Mouse (Mus musculus): ENCODE measurements at regions not wholly inside any gene's neighbourhood (a gene's known extent, or its start where the extent isn't known, plus 50 kb on each side); places are given as distances from the start of the nearest gene placed in this dataset.

DNA sequence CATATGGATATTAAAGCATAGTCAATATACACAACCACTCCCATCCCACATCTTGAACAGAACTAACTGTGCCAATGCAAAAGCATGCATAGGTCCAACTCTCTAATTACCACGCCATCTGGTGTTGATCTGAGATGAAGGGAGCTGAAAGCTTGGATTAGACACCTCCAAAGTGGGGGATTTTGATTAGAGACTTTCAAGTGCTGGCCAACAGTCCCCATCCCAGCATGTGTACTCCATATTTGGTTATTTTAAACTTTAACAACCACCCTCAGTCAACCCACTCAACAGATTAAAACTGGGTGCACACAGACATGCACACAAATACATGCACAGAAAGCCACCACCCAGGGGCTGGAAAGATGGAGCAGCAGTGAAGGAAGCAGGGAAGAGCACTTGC is 366.9 kb upstream of the Intu start:
- intact Hi-C loops (cut with DNase I), result no loop called here

DNA sequence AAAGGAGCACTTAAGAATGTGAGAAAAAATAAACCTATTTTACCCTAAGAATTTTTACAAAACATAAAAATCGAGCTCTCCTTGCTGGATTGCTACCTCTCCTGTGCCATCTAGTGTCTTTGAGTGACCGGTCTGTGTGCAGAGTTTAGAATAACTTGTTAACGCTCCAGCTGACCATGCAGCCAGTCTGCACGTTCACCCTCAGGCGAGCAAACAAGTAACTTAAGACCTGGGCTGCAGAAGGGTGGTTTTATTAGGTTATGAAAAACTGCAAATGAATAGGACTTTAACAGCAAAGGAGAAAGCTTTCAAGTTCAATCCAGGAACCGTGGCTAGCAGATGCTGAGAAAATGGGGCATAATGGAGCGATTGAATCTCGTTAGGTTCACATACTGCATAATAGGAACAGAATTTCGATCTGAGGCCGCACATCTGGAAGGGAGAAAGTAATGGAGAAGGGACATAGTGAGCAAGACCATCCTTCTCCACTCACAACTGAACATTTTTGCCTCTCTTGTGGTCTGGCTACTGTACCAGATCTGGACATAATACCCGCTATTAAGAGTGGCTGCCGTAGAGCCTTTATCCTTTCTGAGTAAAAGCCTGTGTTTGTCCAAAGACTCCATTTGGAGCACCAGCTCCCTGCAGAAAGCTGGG is 363.0 kb upstream of the Intu start:
- intact Hi-C loops (cut with DNase I), result no loop called here

DNA sequence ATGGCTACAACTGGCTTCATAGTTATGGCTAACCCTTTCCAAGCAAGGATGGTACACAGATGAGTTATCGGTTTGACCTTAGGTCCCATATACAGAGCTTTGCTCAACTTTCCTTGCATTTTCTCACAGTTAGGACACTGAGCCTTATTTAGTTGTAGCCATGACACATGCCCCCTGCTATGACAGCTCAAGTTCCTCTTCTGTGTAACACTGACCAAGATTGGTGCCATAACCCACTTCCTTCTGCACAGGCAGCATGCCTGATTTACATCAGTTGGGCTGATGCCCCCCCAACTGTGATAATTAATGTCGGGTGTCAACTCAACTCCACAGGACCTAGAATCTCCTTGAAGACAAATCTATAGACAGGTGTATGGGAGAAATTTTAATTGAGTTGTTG is 361.5 kb upstream of the Intu start:
- intact Hi-C loops (cut with DNase I), result no loop called here

DNA sequence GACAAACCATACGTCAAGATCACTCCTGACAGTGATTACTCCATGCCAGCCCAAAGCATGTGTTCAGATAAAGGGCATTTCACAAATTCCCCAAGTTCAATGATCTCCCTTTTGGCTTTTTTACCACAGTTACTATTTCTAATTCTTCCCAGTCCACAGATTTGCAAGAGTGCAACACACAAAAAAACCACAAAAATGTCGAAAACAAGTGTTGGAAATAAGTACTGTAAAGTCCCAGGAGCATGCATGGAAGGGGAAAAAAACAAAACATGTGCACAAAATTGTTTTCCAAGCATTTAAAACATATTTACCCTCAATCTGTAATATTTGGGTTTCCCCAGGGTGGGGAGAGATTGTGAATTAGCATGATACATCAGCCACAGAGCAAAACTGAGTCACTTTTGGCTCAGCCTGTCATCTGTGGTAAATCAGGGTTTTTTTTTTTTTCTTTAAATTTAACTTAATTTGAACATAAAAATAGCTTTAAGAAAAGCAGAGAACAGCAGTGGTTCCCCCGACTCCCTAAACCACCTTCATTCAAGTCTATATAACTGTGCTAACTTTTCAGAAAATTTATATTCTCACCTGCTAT is 351.3 kb upstream of the Intu start:
- intact Hi-C loops (cut with DNase I), result no loop called here

DNA sequence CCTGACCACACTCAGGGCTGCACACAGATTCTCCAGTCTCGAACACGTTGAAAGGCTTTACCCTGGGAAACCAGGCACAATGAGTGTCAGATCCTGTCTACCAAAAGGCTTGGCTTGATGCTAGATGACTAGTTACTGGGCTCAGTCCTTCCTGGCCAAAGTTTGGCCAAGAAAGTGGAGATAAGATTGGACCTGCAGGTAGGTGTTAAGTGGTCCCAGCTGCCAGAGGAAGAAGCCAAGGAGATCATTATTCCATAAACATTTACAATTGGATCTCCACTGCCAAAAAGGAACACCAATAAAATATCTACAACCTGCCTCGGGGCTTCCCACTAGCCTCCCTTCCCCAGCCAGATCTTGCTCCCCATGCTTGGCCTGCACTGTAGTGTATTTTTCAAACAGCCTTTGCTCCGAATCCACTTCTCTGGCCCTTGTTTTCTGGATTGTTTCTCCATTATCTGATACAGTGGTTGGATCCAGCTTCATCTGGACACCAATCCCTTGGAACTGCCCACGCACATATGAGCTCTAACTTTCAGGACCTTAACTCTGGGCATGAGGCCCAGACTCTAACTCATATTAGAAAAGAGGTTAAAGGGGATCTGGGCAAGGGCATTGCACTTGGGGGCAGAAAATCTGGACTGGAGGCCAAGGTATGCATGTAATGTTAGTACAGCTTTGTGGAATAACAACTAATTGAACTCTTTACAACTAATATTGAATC is 345.3 kb upstream of the Intu start:
- intact Hi-C loops (cut with DNase I), result no loop called here

DNA sequence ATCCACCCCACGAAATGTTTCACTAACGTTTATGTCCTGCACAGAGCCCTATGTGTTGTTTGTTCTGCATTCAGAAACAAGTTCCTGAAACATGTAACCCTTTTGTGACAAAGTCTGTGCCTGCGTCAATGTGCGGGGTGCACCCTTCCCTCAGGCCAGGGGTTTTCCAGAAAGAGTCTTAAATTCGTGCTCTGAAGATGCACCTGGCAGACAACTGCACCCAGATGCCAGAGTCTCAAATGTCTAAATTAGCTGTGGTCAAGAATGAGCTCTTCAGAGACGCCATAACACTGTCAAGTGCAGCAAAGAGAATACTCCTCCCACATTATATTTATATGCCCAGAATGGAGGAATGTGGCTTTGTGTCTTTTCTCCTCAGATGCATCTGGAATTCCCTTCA is 341.6 kb upstream of the Intu start:
- intact Hi-C loops (cut with DNase I), result no loop called here

DNA sequence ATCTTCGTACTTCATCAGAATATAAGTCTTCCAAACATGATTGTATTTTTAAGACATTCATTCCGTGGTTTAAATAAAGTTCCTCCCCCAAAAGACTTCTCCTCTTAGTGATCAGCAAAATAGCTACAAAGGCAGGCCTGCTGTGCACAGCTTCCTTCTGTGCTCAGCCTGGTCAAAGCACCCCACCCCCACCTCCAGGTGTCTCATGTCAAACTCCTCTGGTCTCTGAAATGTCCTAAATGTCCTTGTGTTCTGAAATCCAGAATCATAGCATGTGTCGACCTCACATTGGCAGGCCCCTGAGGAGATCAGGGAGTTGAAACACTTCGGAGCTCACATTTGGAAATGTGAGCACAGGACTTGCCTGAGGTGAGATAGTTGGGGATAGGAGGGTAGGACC is 341.1 kb upstream of the Intu start:
- intact Hi-C loops (cut with DNase I), result no loop called here

DNA sequence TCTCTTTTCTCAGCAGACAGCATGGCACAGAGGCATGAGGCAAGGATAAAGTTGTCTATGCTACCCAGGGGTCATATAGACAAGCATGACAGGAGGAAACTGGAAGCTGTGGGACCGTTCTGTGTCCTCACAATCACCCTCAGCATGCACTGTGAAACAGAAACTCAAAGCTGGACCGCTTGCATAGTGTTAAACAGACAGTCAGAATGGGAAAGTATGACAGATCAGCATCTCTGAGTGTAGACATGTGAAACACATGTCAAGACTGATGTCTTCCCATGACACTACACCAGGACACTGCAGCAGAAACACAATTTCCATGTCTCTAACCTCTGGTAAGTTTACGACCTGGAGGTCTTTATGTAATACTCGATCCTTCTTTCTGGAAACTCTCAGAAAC is 330.9 kb upstream of the Intu start:
- intact Hi-C loops (cut with DNase I), result no loop called here

DNA sequence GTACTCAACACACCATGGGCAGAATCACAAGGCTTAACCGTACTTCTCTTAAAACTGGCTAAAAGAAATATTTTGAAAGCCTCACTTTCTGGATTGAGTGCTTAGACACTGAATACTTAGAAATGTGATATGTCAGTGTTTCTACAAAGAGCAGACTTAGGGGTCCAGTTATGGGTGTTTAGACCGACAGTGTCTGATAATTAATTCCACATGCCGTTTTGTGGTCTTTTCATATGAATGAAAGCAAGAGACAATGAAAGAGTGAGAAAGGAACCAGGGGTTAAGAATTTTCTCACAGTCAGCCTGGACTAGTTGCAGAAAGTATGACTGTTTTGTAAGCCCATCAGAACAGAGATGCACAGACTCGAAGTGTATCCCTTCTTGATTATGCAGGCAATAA is 324.8 kb upstream of the Intu start:
- intact Hi-C loops (cut with DNase I), result no loop called here

DNA sequence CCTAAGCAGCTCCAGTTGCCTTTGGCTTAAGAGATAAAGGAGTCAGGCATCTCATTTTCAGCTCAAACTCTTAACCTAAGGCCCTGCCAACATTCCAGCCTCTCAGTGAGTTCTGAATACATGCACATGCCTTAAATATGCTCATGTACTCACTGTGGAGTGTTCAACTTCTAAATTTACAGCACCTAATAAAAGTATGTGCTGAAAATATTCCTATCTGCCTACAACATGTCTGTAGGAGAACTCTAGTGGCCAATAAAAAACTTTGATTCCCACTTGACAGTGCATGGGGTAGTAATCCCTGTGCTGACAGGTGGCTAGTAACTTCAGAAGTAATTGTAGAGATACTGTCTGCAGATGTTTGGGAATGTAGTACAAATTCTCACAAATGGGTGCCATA is 319.3 kb upstream of the Intu start:
- intact Hi-C loops (cut with DNase I), result no loop called here

DNA sequence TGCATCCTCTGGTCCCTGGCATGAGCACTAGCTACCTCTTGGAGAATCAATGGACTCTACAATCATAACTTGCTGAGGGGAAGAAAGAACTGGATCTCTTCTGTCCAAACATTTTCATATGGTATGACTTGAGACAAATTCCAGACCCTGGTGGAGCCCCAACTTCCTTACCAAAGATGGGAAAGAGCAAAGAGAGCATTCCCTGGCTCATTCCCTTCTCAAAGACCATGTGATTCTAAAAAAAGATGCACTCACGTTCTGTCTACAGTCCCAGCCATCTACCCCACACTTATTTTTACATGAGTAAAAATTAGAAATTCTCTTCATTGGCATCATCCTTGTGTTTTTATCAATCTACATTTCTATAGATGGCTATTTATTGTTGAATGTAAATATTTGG is 304.3 kb upstream of the Intu start:
- intact Hi-C loops (cut with DNase I), result no loop called here

DNA sequence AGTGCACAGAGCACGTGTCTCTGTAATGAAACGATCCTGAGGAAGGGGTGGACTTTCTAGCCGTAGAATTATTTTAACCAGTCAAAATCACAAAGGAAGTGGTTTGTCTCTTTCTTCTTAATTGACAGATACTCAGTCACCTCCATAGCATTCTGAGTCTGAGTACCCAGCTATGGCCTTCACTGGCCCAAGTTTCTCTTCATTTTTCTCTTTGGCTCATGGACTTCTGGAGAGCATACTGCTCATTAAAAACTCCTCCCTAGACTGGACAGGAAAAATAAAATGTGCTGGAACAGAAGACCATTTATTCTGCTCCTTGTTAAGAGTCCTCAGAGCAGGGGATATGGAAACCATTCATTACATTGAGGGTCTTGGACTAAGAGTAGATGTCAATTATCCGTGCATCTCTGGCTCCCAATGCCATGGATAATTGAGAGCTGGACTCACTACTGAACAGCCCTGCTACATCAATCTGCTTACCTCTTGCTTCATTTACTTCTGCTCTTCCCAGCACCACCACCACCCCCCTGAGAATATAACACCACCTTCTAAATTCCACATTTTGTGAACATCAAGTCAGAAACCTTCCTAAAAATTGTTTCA is 287.5 kb upstream of the Intu start:
- intact Hi-C loops (cut with DNase I), result no loop called here

DNA sequence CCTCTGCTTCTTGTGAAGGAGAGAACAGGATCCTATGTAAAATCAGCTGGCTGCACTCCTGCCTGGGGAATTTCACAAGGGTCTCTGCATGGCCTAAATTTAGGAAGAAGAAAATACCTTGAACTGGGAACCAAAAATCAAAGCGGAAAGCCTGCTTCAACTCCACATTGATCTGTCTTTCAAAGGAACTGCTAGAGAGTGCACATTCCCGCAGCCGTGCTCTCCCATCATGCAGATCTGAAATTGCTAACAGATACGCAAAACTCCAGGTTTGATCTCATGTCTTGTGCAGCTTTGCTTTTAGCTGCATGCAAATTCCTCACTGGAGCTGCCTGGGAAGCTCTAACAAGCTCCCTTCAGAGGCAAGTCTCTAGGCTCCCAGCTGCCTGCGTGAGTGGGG is 276.7 kb upstream of the Intu start:
- intact Hi-C loops (cut with DNase I), result no loop called here

DNA sequence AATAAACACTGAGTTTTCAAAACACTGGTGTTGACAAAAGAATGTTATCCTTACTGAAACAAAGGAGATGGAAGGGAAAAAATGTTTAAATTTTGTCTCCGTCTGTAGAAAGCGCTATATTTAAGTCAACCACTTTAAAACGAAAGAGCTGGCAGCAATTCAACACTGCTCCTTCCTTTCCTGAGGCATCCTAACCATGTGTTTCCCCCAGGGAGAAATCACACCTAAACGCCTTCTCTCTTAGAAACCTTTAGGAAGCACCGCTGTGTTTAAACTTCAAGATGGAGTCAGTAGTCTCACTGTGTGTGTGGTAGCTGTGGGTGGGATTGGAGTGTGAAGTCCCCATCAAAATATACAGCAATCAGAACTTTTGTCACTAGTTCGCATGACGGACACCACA is 268.6 kb upstream of the Intu start:
- intact Hi-C loops (cut with DNase I), result no loop called here

DNA sequence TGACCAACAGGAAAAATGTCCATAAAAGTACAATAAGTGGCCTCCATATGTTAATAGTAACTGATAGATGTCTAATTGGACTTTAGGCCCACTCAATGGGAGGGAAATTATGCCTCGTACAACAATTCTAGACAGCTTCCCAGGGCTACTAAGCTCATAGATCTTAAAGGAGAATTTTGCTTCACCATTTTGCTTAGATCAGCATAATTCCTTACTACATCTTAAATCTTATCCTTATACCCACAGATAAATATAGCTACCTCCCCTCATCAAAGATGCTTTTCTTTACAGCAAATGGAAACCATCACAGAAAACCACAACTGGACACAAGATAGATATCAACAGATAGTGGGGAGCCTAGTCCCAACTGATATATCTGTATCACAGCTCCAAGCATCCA is 263.6 kb upstream of the Intu start:
- intact Hi-C loops (cut with DNase I), result no loop called here

DNA sequence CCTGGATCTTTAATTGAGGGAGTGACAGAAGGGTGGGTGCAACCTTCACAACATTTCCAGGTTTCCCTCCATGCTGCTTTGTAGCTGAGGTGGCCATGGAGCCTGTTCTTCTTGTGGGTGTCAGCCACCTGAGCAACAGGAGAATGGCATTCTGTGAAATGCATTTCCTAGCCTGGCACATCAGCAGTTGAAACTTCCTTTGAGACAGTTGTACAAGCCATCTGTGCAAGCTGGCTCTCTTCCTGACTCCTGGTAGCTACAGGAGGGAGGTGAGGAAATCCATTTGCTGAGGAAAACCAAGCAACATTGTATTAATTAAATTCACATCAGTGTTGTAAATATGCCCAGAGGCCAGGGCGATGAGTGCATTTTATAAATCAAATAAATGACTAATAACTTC is 248.2 kb upstream of the Intu start:
- intact Hi-C loops (cut with DNase I), result no loop called here

DNA sequence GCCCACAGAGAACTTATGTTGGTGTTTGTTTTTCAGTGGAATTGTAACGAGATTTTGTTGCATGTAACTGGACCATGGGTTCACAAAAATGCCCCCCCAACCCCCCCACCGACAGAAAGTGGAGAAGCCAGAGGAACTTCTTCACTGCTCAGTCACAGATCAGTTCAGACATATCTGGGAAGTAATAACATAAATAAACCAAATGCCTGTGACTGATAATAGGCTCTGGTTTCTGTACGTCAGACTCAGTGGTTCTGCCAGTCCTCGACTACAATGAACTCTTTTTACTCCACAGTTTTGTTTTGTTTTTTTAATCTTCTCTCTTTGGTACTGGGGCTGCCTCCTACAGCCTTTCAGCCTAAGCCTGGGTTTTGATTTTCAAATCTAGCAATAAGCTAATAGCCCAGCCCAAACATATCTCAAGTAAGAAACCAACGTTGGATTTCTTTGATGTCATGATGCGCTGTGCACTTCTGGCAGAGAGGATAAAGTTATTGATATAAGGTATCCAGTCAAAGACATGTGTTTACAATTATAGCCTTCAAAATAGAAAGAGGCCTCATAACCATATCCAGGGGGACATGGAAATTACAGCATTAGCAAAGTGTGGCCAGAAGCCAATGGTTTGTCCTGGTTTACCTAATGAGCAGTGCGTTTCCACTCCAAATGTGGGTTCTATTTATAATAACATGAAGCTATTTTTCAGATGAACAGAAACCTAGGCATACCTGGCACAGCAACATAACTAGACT is 244.0 kb upstream of the Intu start:
- intact Hi-C loops (cut with DNase I), result no loop called here

DNA sequence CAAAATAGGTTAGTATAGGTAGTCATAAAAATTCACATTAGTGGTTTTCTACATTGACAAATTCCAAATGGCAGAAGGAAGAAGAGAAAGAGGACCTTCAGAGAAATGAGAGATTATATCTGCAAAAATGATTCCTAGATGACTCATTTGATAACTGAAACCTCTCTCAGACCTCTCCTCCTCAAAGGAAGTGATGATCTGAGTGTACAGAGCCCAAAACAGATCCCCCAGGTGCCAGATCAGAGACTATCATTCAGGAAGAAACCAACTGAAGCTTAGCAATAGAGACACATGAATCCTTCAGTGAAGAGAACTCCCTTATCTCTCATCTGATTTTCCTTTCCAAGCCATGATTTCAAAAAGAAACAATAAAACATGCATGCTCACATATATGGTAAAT is 234.0 kb upstream of the Intu start:
- intact Hi-C loops (cut with DNase I), result no loop called here

DNA sequence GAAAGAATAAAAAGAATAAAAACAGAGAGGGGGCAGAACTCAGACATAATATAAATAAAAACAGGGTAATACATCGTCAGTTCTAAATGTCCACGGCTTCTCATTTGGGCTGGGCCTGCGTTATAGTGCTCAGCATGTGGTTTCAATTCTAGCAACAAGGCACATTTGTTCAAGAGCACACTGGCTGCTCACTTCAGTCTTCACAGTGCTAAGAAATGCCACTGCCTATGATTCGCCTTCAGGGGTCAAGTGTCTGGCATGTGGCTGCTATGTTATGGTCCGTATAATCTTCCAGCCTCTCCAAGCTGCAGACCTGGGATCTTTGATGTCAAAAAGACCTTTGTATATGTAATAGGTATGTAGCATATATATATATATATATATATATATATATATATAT is 210.8 kb upstream of the Intu start:
- intact Hi-C loops (cut with DNase I), result no loop called here

DNA sequence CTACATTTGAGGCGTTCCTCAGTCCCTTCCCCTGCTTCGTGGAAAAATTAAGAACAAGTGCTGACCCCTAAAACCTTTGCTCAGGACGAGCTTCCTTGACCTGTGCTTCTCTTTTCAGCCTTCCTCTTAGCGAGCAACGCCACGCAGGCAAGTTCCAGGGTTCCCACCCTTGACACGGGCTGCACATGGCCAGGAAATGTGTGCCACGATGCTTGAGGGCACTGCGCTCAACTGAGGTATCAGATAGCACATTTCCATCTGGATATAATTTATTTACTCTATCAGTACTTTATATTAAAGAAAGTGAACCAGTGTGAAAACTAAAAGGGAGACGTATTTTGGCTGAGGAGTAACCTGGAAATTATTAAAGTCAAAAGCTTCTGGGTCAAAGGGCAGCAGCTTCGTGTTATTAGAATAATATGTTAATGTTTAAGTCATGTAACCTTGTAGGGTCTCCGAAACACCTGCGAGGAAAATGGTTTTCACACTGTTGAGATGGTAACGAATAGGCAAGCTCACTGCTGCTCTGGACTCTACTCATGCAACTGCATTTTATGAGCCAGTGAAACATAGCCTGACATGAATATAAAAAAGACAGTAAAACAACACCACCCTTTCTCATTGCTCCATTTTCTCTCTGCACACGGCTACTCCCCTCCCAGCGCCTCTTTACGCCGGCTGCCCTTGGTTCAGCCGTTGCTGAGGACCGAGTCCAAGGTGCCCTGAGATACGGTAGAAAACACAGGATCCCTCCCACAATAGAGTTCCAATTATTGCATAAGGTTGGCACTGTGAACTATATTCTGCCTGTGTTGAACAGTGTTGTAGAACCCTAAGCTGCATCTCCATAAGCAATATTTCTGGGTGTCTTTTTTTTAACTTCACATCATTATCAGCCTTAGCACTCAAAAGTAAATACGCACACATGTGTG is 204.9 kb upstream of the Intu start:
- intact Hi-C loops (cut with DNase I), result no loop called here

DNA sequence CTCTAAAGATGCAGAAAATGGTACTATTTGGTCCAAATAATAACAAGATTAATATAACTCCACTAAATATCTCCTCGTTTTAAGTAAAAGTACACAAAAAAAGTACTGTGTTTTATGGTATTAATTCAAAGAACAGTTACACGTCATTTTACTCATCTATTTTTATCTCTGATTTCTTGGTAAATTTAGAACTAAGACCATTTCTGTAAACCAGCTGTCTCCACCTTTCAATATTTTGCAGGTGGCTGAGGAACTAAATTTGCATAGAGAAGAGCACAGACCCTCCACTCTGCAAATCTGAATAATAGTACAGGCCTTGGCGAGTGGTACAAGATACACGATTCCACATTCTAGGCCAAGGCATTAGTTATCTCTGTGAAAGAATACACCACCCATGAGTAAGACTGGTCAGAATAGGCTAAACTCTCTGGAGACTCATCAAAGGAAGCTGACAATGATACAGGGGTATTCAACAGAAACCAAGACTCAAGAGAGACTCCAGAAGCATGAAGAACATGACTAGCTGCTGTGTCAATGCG is 191.5 kb upstream of the Intu start:
- intact Hi-C loops (cut with DNase I), result no loop called here
